Mouse (Mus musculus) liver, embryonic 12.5 days (tissue): ENCODE data around the gene Cma2. TPM values are rescaled to one million over a fixed set of nuclear protein-coding genes. Genes with fewer than 3 reads are reported as not detected.

Experiments
- polyA plus RNA-seq: library from polyadenylated mRNA; unstranded; fragments of >200 nt; fragmentation: Nextera tagmentation; extraction: Ambion mirVana; gene quantifications from 2 replicates; pipeline ENCODE4 v1.2.1, GENCODE M21; 2016

The Cma2 gene
- polyA plus RNA-seq, 1 experiment from 2014 or later = not detected

Other genes starting within 250 kb of the Cma2 start
- 1.6 and 2.1 TPM in 2 replicates for gene Tgm1, start 237.1 kb upstream of the Cma2 start, polyA plus RNA-seq
- 18.3 and 18.9 TPM in 2 replicates for gene Rabggta, start 228.7 kb upstream of the Cma2 start, polyA plus RNA-seq
- gene Dhrs1, start 205.3 kb upstream of the Cma2 start, polyA plus RNA-seq = 34.3 and 35.2 TPM in 2 replicates
- gene Nop9, start 205.3 kb upstream of the Cma2 start, polyA plus RNA-seq = 56.0 and 59.4 TPM in 2 replicates
- gene Cideb, start 192.5 kb upstream of the Cma2 start, polyA plus RNA-seq = 10.7 and 11.2 TPM in 2 replicates
- gene Ltb4r2, start 189.6 kb upstream of the Cma2 start, polyA plus RNA-seq = 1.3 and 1.8 TPM in 2 replicates
- gene Ltb4r1, start 185.0 kb upstream of the Cma2 start, polyA plus RNA-seq = 3.1 and 3.6 TPM in 2 replicates
- 2.9 and 3.6 TPM in 2 replicates for gene Adcy4, start 166.9 kb upstream of the Cma2 start, polyA plus RNA-seq
- gene Ripk3, start 162.1 kb upstream of the Cma2 start, polyA plus RNA-seq = 29.1 and 30.0 TPM in 2 replicates
- 3.3 and 5.3 TPM in 2 replicates for gene Nfatc4, start 127.8 kb upstream of the Cma2 start, polyA plus RNA-seq
- gene Nynrin, start 97.0 kb upstream of the Cma2 start, polyA plus RNA-seq = 7.0 and 8.2 TPM in 2 replicates
- gene Cbln3, start 66.6 kb upstream of the Cma2 start, polyA plus RNA-seq = 0.25 TPM in 2 replicates
- 12.8 and 13.0 TPM in 2 replicates for gene Khnyn, start 66.0 kb upstream of the Cma2 start, polyA plus RNA-seq
- gene Sdr39u1, start 50.7 kb upstream of the Cma2 start, polyA plus RNA-seq = 14.0 and 15.3 TPM in 2 replicates
- not detected in 2 replicates for gene Cma1, start 6.3 kb upstream of the Cma2 start, polyA plus RNA-seq
- not detected in 2 replicates for gene Mcpt1, start 67.0 kb downstream of the Cma2 start, polyA plus RNA-seq
- not detected in 2 replicates for gene Mcpt9, start 79.5 kb downstream of the Cma2 start, polyA plus RNA-seq
- gene Mcpt2, start 91.1 kb downstream of the Cma2 start, polyA plus RNA-seq = 0.12 TPM in 1 of 2 replicates, not detected in the other
- gene Mcpt4, start 111.3 kb downstream of the Cma2 start, polyA plus RNA-seq = not detected in 2 replicates
- 0.20 TPM in 1 of 2 replicates, not detected in the other for gene Mcpt8, start 134.3 kb downstream of the Cma2 start, polyA plus RNA-seq
- 4.0 and 5.3 TPM in 2 replicates for gene Ctsg, start 151.6 kb downstream of the Cma2 start, polyA plus RNA-seq
- gene Gzme, start 169.6 kb downstream of the Cma2 start, polyA plus RNA-seq = not detected in 2 replicates
- not detected in 2 replicates for gene Gzmd, start 181.6 kb downstream of the Cma2 start, polyA plus RNA-seq
- not detected in 2 replicates for gene Gzmg, start 208.6 kb downstream of the Cma2 start, polyA plus RNA-seq
- not detected in 2 replicates for gene Gzmn, start 223.6 kb downstream of the Cma2 start, polyA plus RNA-seq